Mouse (Mus musculus) liver, adult 2 months (tissue): ENCODE results near the gene Eefsec. TPM values are rescaled to one million over a fixed set of nuclear protein-coding genes. Genes with fewer than 3 reads are reported as not detected.

Experiments
- DNase-seq: peaks from one replicate; pipeline ENCODE4 v3.0.0-alpha.2; 2011; ENCODE audit warnings: low read depth, low spot score; ENCODE audit errors: extremely low read depth
- H3K27ac ChIP-seq: fragments of 200-500 bp; replicated peaks from 2 replicates; pipeline ENCODE4 v1.5.1; 2012; ENCODE audit warnings: low read depth, mild to moderate bottlenecking, control low read depth, inconsistent platforms, low read length; ENCODE audit not compliant: insufficient read depth
- H3K27me3 ChIP-seq: fragments of 200-500 bp; 2 replicates; pipeline ENCODE4 v1.6.1; 2012; ENCODE audit warnings: mild to moderate bottlenecking, moderate library complexity, low read length, inconsistent platforms; ENCODE audit not compliant: control insufficient read depth, insufficient read depth
- H3K36me3 ChIP-seq: fragments of 200-500 bp; 2 replicates; pipeline ENCODE4 v1.6.1; 2012; ENCODE audit warnings: low read length, inconsistent platforms; ENCODE audit not compliant: control insufficient read depth, insufficient read depth
- H3K4me1 ChIP-seq: fragments of 200-500 bp; 2 replicates; pipeline ENCODE4 v1.6.1; 2011; ENCODE audit warnings: low read length; ENCODE audit not compliant: control insufficient read depth, insufficient read depth
- H3K4me3 ChIP-seq: fragments of 200-500 bp; 2 replicates; pipeline ENCODE4 v1.5.1; 2011; ENCODE audit warnings: low read depth, mild to moderate bottlenecking, control low read depth, low read length, moderate library complexity; ENCODE audit not compliant: insufficient read depth
- H3K79me2 ChIP-seq: fragments of 200-500 bp; 2 replicates; pipeline ENCODE4 v1.6.1; 2012; ENCODE audit warnings: inconsistent platforms, mild to moderate bottlenecking, low read length, moderate library complexity; ENCODE audit not compliant: control insufficient read depth, insufficient read depth
- H3K9ac ChIP-seq: fragments of 200-500 bp; 2 replicates; pipeline ENCODE4 v1.6.1; 2012; ENCODE audit warnings: low read depth, mild to moderate bottlenecking, control low read depth, inconsistent platforms, low read length
- CTCF ChIP-seq: fragments of 200-500 bp; IDR thresholded peaks from 2 replicates; pipeline ENCODE4 v1.5.1; 2011; ENCODE audit warnings: low read depth, low read length, control low read depth
- POLR2A ChIP-seq: fragments of 200-500 bp; IDR thresholded peaks from 2 replicates; pipeline ENCODE4 v1.6.1; 2011; ENCODE audit warnings: low read length, control low read depth; ENCODE audit not compliant: insufficient read depth; ENCODE audit errors: extremely low read depth
- WGBS: fragments of 180-500 bp; shearing (Covaris S2); methylation state at CpG from one replicate; pipeline ENCODE4 v1.1.7; 2018; 5-methylcytosine and 5-hydroxymethylcytosine counted together
- polyA plus RNA-seq: library from polyadenylated mRNA; depleted of rRNA; stranded (reverse); fragments of >200 nt; gene quantifications from 2 replicates; pipeline ENCODE4 v1.2.3, GENCODE M21; 2012
- total RNA-seq: library from RNA; depleted of rRNA; stranded (reverse); fragments of >200 nt; gene quantifications from 2 replicates; pipeline ENCODE4 v1.2.3, GENCODE M21; 2014

Eefsec gene
- total and polyA plus RNA-seq, 2 experiments: 23.7 to 42.8 TPM

DNA sequence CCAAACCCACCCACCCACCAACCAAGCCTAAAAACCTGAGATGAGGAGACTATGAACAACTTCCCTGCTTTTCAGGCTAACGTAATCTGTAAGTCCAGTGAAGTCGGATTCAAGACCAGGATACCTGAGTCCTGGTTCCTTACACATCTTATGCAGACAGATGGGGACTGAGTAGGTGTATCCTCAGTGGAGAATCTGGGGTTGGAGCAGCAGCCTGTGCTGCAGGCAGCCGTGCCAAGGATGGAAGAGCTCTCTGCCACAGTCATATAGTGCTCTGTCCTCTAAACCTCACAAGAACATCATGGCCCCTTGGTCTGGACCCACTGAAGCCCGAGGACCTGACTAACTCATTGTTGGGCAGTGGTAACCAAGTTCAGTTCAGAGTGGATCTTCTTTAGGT, 169.1 kb downstream of the Eefsec start:
- Histone ChIP-seq H3K27ac (no peak overlapping the region), H3K27me3 (no peaks in the 10 kb centered on the region), H3K4me1 (no peaks in the 10 kb centered on the region), H3K79me2 (no peaks in the 10 kb centered on the region), H3K9ac (no peak overlapping the region), H3K4me3 (no peak overlapping the region), H3K36me3 (no peaks in the 10 kb centered on the region; the same call in 1 of the 2 replicates)
- TF ChIP-seq POLR2A: no peak
- DNase-seq: no peak
- 97% methylated on average over 4 of the region's 4 CpGs for WGBS

DNA sequence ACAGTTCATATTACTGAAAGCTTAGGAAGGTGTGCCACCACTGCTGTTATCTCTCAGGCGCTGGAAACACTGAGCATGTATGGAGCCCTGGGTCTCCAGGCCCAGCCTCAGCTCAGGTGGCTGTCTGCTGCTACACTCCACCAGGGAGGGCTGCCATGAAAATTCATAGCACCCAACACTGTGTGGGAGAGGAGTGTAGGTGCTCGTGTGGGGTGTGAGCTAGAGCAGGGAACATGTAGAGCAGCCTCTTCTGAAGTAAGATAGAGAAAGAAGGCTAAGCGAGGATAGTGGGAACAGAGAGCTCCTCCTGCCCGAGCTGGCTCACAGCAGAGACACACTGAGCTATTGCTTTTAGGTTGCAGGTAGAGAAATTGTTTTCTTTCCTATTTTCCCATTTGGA, 170.1 kb downstream of the Eefsec start:
- Histone ChIP-seq H3K79me2 (no peaks in the 10 kb centered on the region), H3K27ac (no peak overlapping the region), H3K4me1 (no peaks in the 10 kb centered on the region), H3K27me3 (no peaks in the 10 kb centered on the region), H3K4me3 (no peak overlapping the region), H3K36me3 (no peaks in the 10 kb centered on the region; the same call in 1 of the 2 replicates), H3K9ac (no peak overlapping the region)
- 92% methylated on average over 4 of the region's 4 CpGs for WGBS
- TF ChIP-seq CTCF: no peak
- TF ChIP-seq POLR2A: no peak
- no peak for DNase-seq

DNA sequence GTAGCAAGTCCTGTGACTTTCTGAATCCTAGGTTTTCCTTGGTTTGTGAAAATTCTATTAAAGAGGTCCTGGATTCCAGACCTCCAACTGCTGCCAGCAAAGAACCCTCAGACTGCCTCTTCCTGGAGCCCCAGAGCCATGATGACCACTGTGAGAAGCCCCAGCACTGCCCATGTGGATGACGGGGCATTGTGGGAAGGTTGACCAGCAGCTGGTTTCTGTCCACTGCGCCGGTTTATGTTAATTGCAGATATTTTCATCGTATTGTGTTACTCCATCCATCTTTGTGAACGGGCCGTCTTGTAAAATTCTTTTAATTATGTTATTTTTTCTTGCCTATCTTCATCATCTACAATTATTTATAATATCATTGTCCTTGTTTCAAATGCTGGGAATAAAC, 171.7 kb downstream of the Eefsec start:
- 95% methylated on average over 6 of the region's 6 CpGs for WGBS
- no peak for TF ChIP-seq CTCF
- TF ChIP-seq POLR2A: no peak
- Histone ChIP-seq H3K4me1 (no peaks in the 10 kb centered on the region), H3K27ac (no peak overlapping the region), H3K79me2 (no peaks in the 10 kb centered on the region), H3K36me3 (no peaks in the 10 kb centered on the region; the same call in 1 of the 2 replicates), H3K4me3 (no peak overlapping the region), H3K9ac (no peak overlapping the region), H3K27me3 (no peaks in the 10 kb centered on the region)
- DNase-seq: no peak

DNA sequence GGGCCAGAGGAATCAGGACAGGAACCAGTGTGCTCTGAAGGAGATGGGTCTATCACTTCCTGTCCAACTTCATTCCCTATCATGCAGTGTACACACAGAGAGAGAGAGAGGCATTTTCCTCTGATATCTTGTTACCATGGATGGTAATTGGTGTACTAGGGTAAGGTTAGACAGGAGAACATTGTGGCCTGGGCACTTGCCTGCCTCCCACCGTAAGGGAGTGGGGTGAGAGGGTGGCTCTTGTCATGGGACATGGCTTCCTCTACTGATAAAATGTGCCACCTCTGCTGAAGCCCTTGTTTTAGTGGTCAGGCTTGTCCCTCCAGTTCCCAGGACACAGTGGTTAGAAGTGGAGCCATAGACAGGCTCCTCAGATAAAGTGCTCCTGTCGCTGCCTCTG, 178.4 kb downstream of the Eefsec start:
- Histone ChIP-seq H3K4me1 (no peaks in the 10 kb centered on the region), H3K27ac (no peak overlapping the region), H3K4me3 (no peak overlapping the region), H3K9ac (no peak overlapping the region), H3K27me3 (no peaks in the 10 kb centered on the region), H3K79me2 (no peaks in the 10 kb centered on the region), H3K36me3 (no peaks in the 10 kb centered on the region)
- 84% methylated on average over 2 of the region's 2 CpGs for WGBS
- no peak for DNase-seq
- TF ChIP-seq POLR2A (no peak), CTCF (no peak)

DNA sequence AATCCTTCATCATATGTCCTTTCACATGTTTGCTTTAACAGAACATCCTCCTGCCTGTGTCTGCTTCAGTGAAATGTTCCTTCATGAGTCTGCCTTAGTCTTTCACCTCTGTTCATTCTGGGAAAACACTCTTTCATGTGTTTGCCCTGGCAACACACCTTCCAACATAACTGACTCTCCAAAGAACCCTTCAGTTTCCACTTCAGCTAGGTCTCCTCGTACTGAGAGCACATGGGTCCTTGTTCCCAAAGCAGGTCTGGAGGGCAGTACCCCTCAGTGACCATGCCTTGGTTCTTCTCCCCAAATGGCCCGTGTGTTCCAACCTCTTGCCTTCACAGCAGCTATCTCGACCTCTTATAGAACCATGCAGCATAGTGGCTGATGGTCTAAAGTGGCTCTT, 179.3 kb downstream of the Eefsec start:
- Histone ChIP-seq H3K36me3 (no peaks in the 10 kb centered on the region), H3K27ac (no peak overlapping the region), H3K4me1 (no peaks in the 10 kb centered on the region), H3K79me2 (no peaks in the 10 kb centered on the region), H3K4me3 (no peak overlapping the region), H3K9ac (no peak overlapping the region), H3K27me3 (no peaks in the 10 kb centered on the region)
- no peak for DNase-seq
- TF ChIP-seq POLR2A: no peak
- no peak for TF ChIP-seq CTCF
- WGBS: 84% methylated on average over 3 of the region's 3 CpGs

DNA sequence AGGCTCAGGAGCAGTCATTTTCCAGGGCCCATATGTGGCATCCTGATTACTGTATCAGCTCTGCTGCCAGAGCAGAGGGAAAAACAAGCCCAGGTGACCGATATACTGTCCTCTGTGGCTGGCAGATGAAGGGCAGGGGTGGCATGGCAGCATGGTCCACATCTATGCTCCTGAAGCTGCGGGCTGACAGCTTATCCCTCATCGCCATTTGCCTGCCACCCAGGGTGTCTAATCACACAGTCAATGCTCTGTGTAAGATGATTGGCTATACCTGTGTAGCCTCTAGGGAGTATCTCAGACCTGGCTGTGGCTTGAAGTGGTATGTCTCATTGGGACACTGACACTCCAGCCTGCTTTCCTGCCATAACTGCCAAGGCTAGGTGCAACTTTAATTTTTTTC, 180.3 kb downstream of the Eefsec start:
- H3K36me3 ChIP-seq: no peaks in the 10 kb centered on the region
- H3K4me1 ChIP-seq: no peaks in the 10 kb centered on the region
- TF ChIP-seq CTCF (no peak), POLR2A (no peak)
- no peaks in the 10 kb centered on the region for H3K27me3 ChIP-seq
- no peak for DNase-seq
- H3K9ac ChIP-seq: no peak overlapping the region
- no peak overlapping the region for H3K27ac ChIP-seq
- H3K4me3 ChIP-seq: no peak overlapping the region
- WGBS: 97% methylated on average over 3 of the region's 3 CpGs
- H3K79me2 ChIP-seq: no peaks in the 10 kb centered on the region
